8 mouse cellular contexts compared by ENCODE assay signal in the genomic region with DNA sequence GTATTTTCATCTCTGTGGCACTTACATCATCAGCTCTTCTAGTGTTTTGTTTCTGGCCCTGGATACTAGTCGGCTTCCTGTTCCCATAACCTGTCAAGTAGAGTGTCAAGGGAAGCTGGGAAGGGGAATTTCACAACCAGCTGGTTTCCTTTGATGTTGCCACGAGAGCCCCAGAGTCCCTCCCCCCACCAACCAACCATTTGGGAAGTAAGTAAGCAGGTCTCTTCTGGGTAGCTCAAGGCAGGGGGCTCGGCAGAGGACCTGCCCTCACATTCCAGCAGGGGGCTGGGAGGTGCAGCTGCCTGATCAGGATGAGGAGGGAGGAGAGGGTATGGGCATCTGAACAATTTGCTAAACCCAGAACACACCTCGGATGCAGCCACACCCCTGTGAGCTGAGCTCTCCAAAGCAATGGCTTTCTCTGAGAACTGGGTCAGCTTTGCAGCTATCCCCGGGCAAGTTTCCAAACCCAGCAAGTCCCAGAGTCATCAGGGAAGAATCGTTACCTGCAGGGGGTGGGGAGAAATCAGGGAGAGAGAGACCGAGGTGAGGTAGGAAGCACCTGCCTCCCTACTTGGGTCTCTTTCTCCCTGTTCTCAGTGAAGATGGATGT. TPM values are rescaled to one million over a fixed set of nuclear protein-coding genes. Genes with fewer than 3 reads are reported as not detected.
A peak's percentile ranks its signal among the peaks of the same experiment; 100 is the strongest.
DNase-seq lines count a peak whose midpoint lies in the region; ATAC-seq and TF ChIP-seq lines count a peak whose summit lies in the region.

No protein-coding gene starts in this region.

- peak; percentile 22; the same call in 1 of the 2 replicates for TF ChIP-seq CTCF in E14TG2a.4 (conservative IDR thresholded peaks at IDR 0.05; ENCODE audit: low read length)

- peaks cover 2% of the 10 kb centered on the region for H3K36me3 ChIP-seq in E14TG2a.4 (ENCODE audit: insufficient read depth, low read length)
- peaks cover 2% of the 10 kb centered on the region for H3K36me3 ChIP-seq in limb, embryonic 13.5 days

- 0 out of 2 replicates have a peak overlapping the region, but pooled peaks have one; percentile 8 for H3K9ac ChIP-seq in limb, embryonic 13.5 days

- WGBS in limb, embryonic 13.5 days, result 1% methylated on average over 7 of the region's 7 CpGs

- ATAC-seq in granulocyte monocyte progenitor cell, adult 5-6 weeks (replicated peaks; ENCODE audit: poor library complexity, severe bottlenecking), result peak; percentile 52
- ATAC-seq in limb, embryonic 13.5 days (ENCODE audit: low FRiP score, low read depth), result no peak

- no peaks in the 10 kb centered on the region for H3K9me3 ChIP-seq in E14TG2a.4 (ENCODE audit: low read length)
- H3K9me3 ChIP-seq in limb, embryonic 13.5 days, result no peaks in the 10 kb centered on the region

- H3K4me1 ChIP-seq in E14TG2a.4 (replicated peaks; ENCODE audit: low read depth, low read length), result peaks cover 63% of the 10 kb centered on the region
- peaks cover 45% of the 10 kb centered on the region for H3K4me1 ChIP-seq in limb, embryonic 13.5 days

- no peak overlapping the region; the same call in 1 of the 2 replicates for H3K4me2 ChIP-seq in limb, embryonic 13.5 days (replicated peaks)

- H3K4me3 ChIP-seq in E14TG2a.4 (replicated peaks; ENCODE audit: low read length), result peak overlapping the region; percentile 43
- H3K4me3 ChIP-seq in limb, embryonic 13.5 days, result no peak overlapping the region

- H3K27ac ChIP-seq in limb, embryonic 13.5 days, result peak overlapping the region; percentile 61; the same call in 1 of the 2 replicates

- peak; percentile 66 for DNase-seq in adrenal gland, adult 2 months
- DNase-seq in adrenal gland, postnatal 4 days (ENCODE audit: low spot score in 2 of 2), result no peak
- no peak for DNase-seq in right cerebral cortex, postnatal 36 days (ENCODE audit: low spot score in 2 of 2)
- DNase-seq in right cerebral cortex, postnatal 10 days (ENCODE audit: low spot score in 2 of 2), result no peak
- DNase-seq in gastrocnemius, adult 8-10 months (ENCODE audit: low spot score in 2 of 2), result no peak

- H3K27me3 ChIP-seq in E14TG2a.4 (ENCODE audit: insufficient read depth, low read length), result 0 out of 2 replicates have a peak, but pooled peaks cover 4% of the 10 kb centered on the region
- H3K27me3 ChIP-seq in limb, embryonic 13.5 days, result no peaks in the 10 kb centered on the region

RNA-seq across cellular contexts. Expression of a gene that starts 1.5 kb away (rescaled TPM):
- total RNA-seq in adrenal gland, adult 2 months (2021), result 100 to 1,000 TPM; 154 to 186 TPM
- 116 and 153 TPM in 2 replicates for polyA plus RNA-seq in adrenal gland, adult 2 months (2012; rRNA removed)
- total RNA-seq in adrenal gland, postnatal 4 days (2021), result 10 to 100 TPM; 80.9 to 94.5 TPM
- 1.8 and 1.9 TPM in 2 replicates for total RNA-seq in granulocyte monocyte progenitor cell, adult 5-6 weeks (2014; fragmentation: Nextera tagmentation)
- total RNA-seq in granulocyte monocyte progenitor cell, adult 5-6 weeks (2017), result 2.5 and 2.6 TPM in 2 replicates
- 66.8 and 71.3 TPM in 2 replicates for polyA plus RNA-seq in limb, embryonic 13.5 days (2015; fragmentation: Nextera tagmentation; extraction: Ambion mirVana)
- total RNA-seq in gastrocnemius, adult 8-10 months (2022), result 10 to 100 TPM; 12.7 to 17.4 (median 15.0) TPM

Comparison
In these comparisons a context has a peak if more than half of its experiments do, and no peak if none do; other contexts are left out.
1. RNA of a gene that starts 1.5 kb away (total RNA-seq): 154 to 186 TPM in adrenal gland, adult 2 months and 80.9 to 94.5 TPM in adrenal gland, postnatal 4 days; 12.7 to 17.4 TPM in gastrocnemius, adult 8-10 months and 1.8 to 2.6 TPM in granulocyte monocyte progenitor cell, adult 5-6 weeks; every median in the first group is over 4 times any median in the second.